Mouse (Mus musculus) spleen, adult 2 months (tissue): ENCODE measurements around the gene Lcn5. TPM values are rescaled to one million over a fixed set of nuclear protein-coding genes. Genes with fewer than 3 reads are reported as not detected.

Experiments used
- DNase-seq, 2 experiments: peaks; one replicate each; pipeline versions ENCODE4 v3.0.0 to v3.0.0-alpha.2; 2012 to 2021; ENCODE audit warnings: low spot score in 2 of 2, low read depth in 1 of 2
- H3K27ac ChIP-seq: fragments of 200-500 bp; 2 replicates; pipeline ENCODE4 v1.5.1; 2012; ENCODE audit warnings: low read length, inconsistent platforms; ENCODE audit not compliant: insufficient read depth
- H3K27me3 ChIP-seq: fragments of 200-500 bp; 2 replicates; pipeline ENCODE4 v1.6.1; 2012; ENCODE audit warnings: mild to moderate bottlenecking, moderate library complexity, low read length, inconsistent platforms; ENCODE audit not compliant: control insufficient read depth, insufficient read depth
- H3K36me3 ChIP-seq: fragments of 200-500 bp; 2 replicates; pipeline ENCODE4 v1.6.1; 2012; ENCODE audit warnings: mild to moderate bottlenecking, low read length, inconsistent platforms; ENCODE audit not compliant: control insufficient read depth, insufficient read depth
- H3K4me1 ChIP-seq: fragments of 200-500 bp; 2 replicates; pipeline ENCODE4 v1.6.1; 2011; ENCODE audit warnings: inconsistent platforms; ENCODE audit not compliant: control insufficient read depth, insufficient read depth, insufficient read length
- H3K4me3 ChIP-seq: fragments of 200-500 bp; 2 replicates; pipeline ENCODE4 v1.5.1; 2011; ENCODE audit warnings: mild to moderate bottlenecking, inconsistent platforms; ENCODE audit not compliant: insufficient read depth, insufficient read length; ENCODE audit errors: extremely low read depth
- CTCF ChIP-seq: fragments of 200-500 bp; IDR thresholded peaks from 2 replicates; pipeline ENCODE4 v1.5.1; 2011; ENCODE audit warnings: mild to moderate bottlenecking, inconsistent platforms; ENCODE audit not compliant: insufficient read depth, insufficient read length, insufficient replicate concordance; ENCODE audit errors: extremely low read depth
- POLR2A ChIP-seq: fragments of 200-500 bp; IDR thresholded peaks from 2 replicates; pipeline ENCODE4 v1.6.1; 2011; ENCODE audit warnings: low read depth, low read length, inconsistent platforms
- WGBS: fragments of 180-500 bp; shearing (Covaris S2); methylation state at CpG from one replicate; pipeline ENCODE4 v1.1.7; 2018; 5-methylcytosine and 5-hydroxymethylcytosine counted together
- polyA plus RNA-seq: library from polyadenylated mRNA; depleted of rRNA; stranded (reverse); fragments of >200 nt; gene quantifications from 2 replicates; pipeline ENCODE4 v1.2.3, GENCODE M21; 2012

Lcn5 gene
- polyA plus RNA-seq, 1 experiment, result not detected

- no peak for DNase-seq
- H3K36me3 ChIP-seq, result no peaks in the 10 kb centered on the region
- TF ChIP-seq CTCF (no peak), POLR2A (no peak)
- no peaks in the 10 kb centered on the region for H3K27me3 ChIP-seq
- no peak overlapping the region for H3K27ac ChIP-seq
- WGBS, result 36% methylated on average over 5 of the region's 5 CpGs
- peaks cover 4% of the 10 kb centered on the region; the same call in 1 of the 2 replicates for H3K4me1 ChIP-seq
- no peak overlapping the region for H3K4me3 ChIP-seq
Measured at GRCm38 (mm10) chr2:25625986-25626385, 31.8 kb upstream of the Lcn5 start.

- H3K27ac ChIP-seq, result peak within 1 kb of the TSS; percentile 28; the same call in 1 of the 2 replicates
- no peak for DNase-seq
- no peak within 1 kb of the TSS for H3K4me3 ChIP-seq
- no peaks in the 10 kb centered on the region for H3K4me1 ChIP-seq
- no peaks in the 10 kb centered on the region for H3K36me3 ChIP-seq
- WGBS, result 75% methylated on average over 6 of the region's 6 CpGs
- no peak for TF ChIP-seq CTCF
- TF ChIP-seq POLR2A, result no peak
- H3K27me3 ChIP-seq, result no peaks in the 10 kb centered on the region
Measured at GRCm38 (mm10) chr2:25627811-25628210, 29.9 kb upstream of the Lcn5 start, which contains the start of gene Fcna. Gene Fcna (minus strand): TSS chr2:25628030.

GRCm38 (mm10) chr2:25628738-25629137 lies 29.0 kb upstream of the Lcn5 start:
- DNase-seq, result no peak
- no peak overlapping the region for H3K4me3 ChIP-seq
- no peaks in the 10 kb centered on the region for H3K4me1 ChIP-seq
- TF ChIP-seq POLR2A (no peak), CTCF (no peak)
- H3K27ac ChIP-seq, result no peak overlapping the region
- WGBS, result 72% methylated on average over 4 of the region's 4 CpGs
- H3K27me3 ChIP-seq, result no peaks in the 10 kb centered on the region
- H3K36me3 ChIP-seq, result no peaks in the 10 kb centered on the region

DNA sequence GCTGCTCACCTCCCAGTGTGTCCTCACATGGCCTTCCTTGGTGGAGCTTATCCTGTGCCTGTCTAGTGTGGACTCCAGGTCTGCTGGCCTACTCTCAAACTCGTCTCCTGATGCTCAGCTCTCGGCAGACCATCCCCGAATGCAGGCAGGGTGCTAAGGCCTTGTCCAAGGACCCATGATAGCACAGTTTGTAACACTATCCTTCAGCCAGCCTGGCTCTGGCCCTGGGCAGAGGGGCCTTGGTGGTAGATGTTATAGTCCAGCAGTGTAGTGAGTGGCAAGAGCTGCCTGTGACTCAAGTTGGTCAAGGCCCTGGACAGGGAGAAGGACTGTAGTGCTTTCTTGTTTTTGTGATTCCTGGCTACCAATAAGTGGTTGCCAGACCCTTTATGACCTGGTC lies 24.1 kb upstream of the Lcn5 start:
- Histone ChIP-seq H3K36me3 (no peaks in the 10 kb centered on the region), H3K27ac (no peak overlapping the region), H3K4me3 (no peak overlapping the region), H3K4me1 (no peaks in the 10 kb centered on the region), H3K27me3 (no peaks in the 10 kb centered on the region)
- 85% methylated on average over 3 of the region's 3 CpGs for WGBS
- DNase-seq, result no peak
- no peak for TF ChIP-seq POLR2A
- TF ChIP-seq CTCF, result no peak

GRCm38 (mm10) chr2:25634046-25634445 lies 23.7 kb upstream of the Lcn5 start:
- Histone ChIP-seq H3K27me3 (no peaks in the 10 kb centered on the region), H3K27ac (no peak overlapping the region), H3K36me3 (no peaks in the 10 kb centered on the region), H3K4me3 (no peak overlapping the region), H3K4me1 (no peaks in the 10 kb centered on the region)
- TF ChIP-seq POLR2A (no peak), CTCF (no peak)
- no peak for DNase-seq
- WGBS, result 90% methylated on average over 1 of the region's 1 CpGs

DNA sequence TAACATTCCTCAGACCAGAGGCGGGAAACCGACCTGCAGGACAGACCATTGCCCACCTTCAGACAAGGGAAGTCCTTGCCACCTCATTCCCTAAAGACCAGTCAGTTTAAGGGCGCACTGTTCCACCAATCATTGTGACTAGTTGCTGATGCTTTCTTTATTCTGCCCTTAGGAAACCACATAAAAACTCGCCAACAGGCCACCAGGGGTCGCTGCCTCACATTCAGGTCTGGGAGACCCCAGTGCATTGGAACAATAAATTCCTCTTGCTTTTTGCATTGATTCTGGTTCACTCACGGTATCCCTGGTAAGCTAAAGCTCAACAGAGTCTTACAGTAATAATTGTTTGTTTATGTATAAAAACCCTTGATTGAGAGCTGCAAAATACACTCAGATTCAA lies 17.9 kb upstream of the Lcn5 start:
- no peak overlapping the region for H3K4me3 ChIP-seq
- H3K27ac ChIP-seq, result no peak overlapping the region
- TF ChIP-seq POLR2A (no peak), CTCF (peak; percentile 48; the same call in 1 of the 2 replicates)
- DNase-seq, result peak in 1 of 2 experiments; percentile 14
- H3K36me3 ChIP-seq, result no peaks in the 10 kb centered on the region
- 31% methylated on average over 6 of the region's 6 CpGs for WGBS
- H3K4me1 ChIP-seq, result no peaks in the 10 kb centered on the region
- H3K27me3 ChIP-seq, result no peaks in the 10 kb centered on the region

- Histone ChIP-seq H3K36me3 (no peaks in the 10 kb centered on the region), H3K27me3 (no peaks in the 10 kb centered on the region), H3K4me3 (no peak within 1 kb of the TSS), H3K4me1 (no peaks in the 10 kb centered on the region), H3K27ac (no peak within 1 kb of the TSS)
- no peak for DNase-seq
- 76% methylated on average over 2 of the region's 2 CpGs for WGBS
- TF ChIP-seq POLR2A (no peak), CTCF (no peak)
Measured at GRCm38 (mm10) chr2:25652902-25653301, 4.8 kb upstream of the Lcn5 start, which contains the start of gene Lcn8. Gene Lcn8 (plus strand): TSS chr2:25653120.
